Mouse (Mus musculus): Measurements from ENCODE around the gene Fn1.

GRCm38 (mm10) chr1:71658632-71659031, 5.6 kb upstream of the Fn1 start:
- TF ChIP-seq CTCF (IDR thresholded peaks at IDR 0.05; ENCODE audit: low read depth) (no peak), EP300 (optimal IDR thresholded peaks at IDR 0.05) (no peak)
